In the genomic region with DNA sequence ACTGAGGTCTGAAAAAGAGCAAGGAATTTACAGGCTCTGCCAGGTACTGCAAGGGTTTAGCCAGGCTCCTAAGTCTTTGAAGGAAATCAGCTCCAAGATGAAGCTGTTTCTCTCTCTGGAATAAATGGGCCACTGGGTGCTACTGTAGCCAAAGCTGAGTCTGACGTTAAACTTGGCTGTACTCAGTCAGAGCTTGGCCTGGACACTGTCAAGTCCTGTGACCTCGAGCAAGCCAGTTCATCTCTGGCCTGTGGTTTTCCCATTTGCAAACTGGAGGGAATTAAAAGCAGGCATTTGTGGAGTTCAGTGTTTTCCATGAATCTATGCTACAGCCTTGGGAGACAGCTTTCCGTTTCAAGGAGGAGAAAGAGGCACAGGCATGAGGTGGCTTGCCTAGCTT, we compare ENCODE assay signal across 11 mouse cellular contexts.
DNase-seq lines count a peak whose midpoint lies in the region; ATAC-seq and TF ChIP-seq lines count a peak whose summit lies in the region.
"Had no signal": no experiment of that assay in that cellular context is flagged by ENCODE, and none has a peak within 500 bp of the region (broad histone marks: within the 10 kb centered on the region; RNA-seq: fewer than 3 reads in every experiment).

No protein-coding gene starts in this region.

- no peaks in the 10 kb centered on the region for H3K27me3 ChIP-seq in heart, adult 2 months (ENCODE audit: control insufficient read depth, insufficient read depth, low read length)
- peaks cover 5% of the 10 kb centered on the region; the same call in 1 of the 2 replicates for H3K27me3 ChIP-seq in heart, embryonic 10.5 days (ENCODE audit: insufficient read depth, poor library complexity, severe bottlenecking)
- H3K27me3 ChIP-seq in midbrain, embryonic 16.5 days (ENCODE audit: control insufficient read depth, insufficient read depth, low read depth, low read length) = no peaks in the 10 kb centered on the region

- no peaks in the 10 kb centered on the region for H3K79me2 ChIP-seq in heart, adult 2 months (replicated peaks; ENCODE audit: control insufficient read depth, insufficient read depth, low read length)

- 0 out of 2 replicates have a peak, but pooled peaks have one; percentile 8 for TF ChIP-seq EP300 in heart, adult 2 months (IDR thresholded peaks at IDR 0.05; ENCODE audit: insufficient read depth, low read depth, low read length)

- WGBS in heart, adult 2 months = 58% methylated on average over 3 of the region's 3 CpGs
- 67% methylated on average over 3 of the region's 3 CpGs for WGBS in heart, embryonic 10.5 days
- WGBS in midbrain, embryonic 16.5 days = 36% methylated on average over 3 of the region's 3 CpGs

- 0 out of 2 replicates have a peak, but pooled peaks have one; percentile 25 for ATAC-seq in erythroid progenitor cell, adult 5-6 weeks (replicated peaks; ENCODE audit: low FRiP score, poor library complexity, severe bottlenecking)
- no peak for ATAC-seq in midbrain, embryonic 16.5 days
- no peak for ATAC-seq in frontal cortex, adult (ENCODE audit: low TSS enrichment)
- no peak for ATAC-seq in megakaryocyte-erythroid progenitor cell, adult 5-6 weeks (replicated peaks; ENCODE audit: low FRiP score, low TSS enrichment, poor library complexity, severe bottlenecking)

- no peaks in the 10 kb centered on the region for H3K36me3 ChIP-seq in heart, adult 2 months (ENCODE audit: control insufficient read depth, insufficient read depth, low read length)
- no peaks in the 10 kb centered on the region for H3K36me3 ChIP-seq in heart, embryonic 10.5 days
- no peaks in the 10 kb centered on the region for H3K36me3 ChIP-seq in midbrain, embryonic 16.5 days (ENCODE audit: control insufficient read depth, insufficient read depth, low read length)

- no peak overlapping the region for H3K9ac ChIP-seq in heart, adult 2 months (ENCODE audit: low read depth, low read length)
- no peak overlapping the region for H3K9ac ChIP-seq in midbrain, embryonic 16.5 days (ENCODE audit: low read depth, low read length)

- H3K4me2 ChIP-seq in midbrain, embryonic 16.5 days (ENCODE audit: low read length) = no peak overlapping the region; the same call in 1 of the 2 replicates

- no peak for TF ChIP-seq CTCF in heart, adult 2 months (IDR thresholded peaks at IDR 0.05)

- no peak for TF ChIP-seq POLR2A in heart, adult 2 months (IDR thresholded peaks at IDR 0.05; ENCODE audit: insufficient read depth, low read depth, low read length)

- DNase-seq in heart, adult 2 months = peak; percentile 23 to 32
- no peak for DNase-seq in heart, embryonic 10.5 days (ENCODE audit: low spot score)
- DNase-seq in heart, postnatal 14 days = peak; percentile 31 to 32
- no peak for DNase-seq in thymus, adult 18-20 months
- DNase-seq: kidney, postnatal 25 days; lung, postnatal 4 days had no signal

- H3K27ac ChIP-seq in heart, adult 2 months = no peak overlapping the region
- H3K27ac ChIP-seq in heart, embryonic 10.5 days = no peak overlapping the region
- H3K27ac ChIP-seq in midbrain, embryonic 16.5 days (ENCODE audit: low read length) = peak overlapping the region; percentile 76
- H3K27ac ChIP-seq: stomach, postnatal 0 days had no signal

- peaks cover 2% of the 10 kb centered on the region for H3K4me1 ChIP-seq in heart, adult 2 months (ENCODE audit: control insufficient read depth, insufficient read depth, low read length)
- H3K4me1 ChIP-seq in heart, embryonic 10.5 days = peaks cover under 1% of the 10 kb centered on the region; the same call in 1 of the 2 replicates
- peaks cover 41% of the 10 kb centered on the region for H3K4me1 ChIP-seq in midbrain, embryonic 16.5 days (ENCODE audit: control insufficient read depth, insufficient read depth, low read length)

- no peaks in the 10 kb centered on the region for H3K9me3 ChIP-seq in heart, embryonic 10.5 days
- H3K9me3 ChIP-seq in midbrain, embryonic 16.5 days (replicated peaks; ENCODE audit: control insufficient read depth, low read length, poor library complexity, severe bottlenecking) = no peaks in the 10 kb centered on the region

- no peak overlapping the region for H3K4me3 ChIP-seq in heart, adult 2 months
- no peak overlapping the region for H3K4me3 ChIP-seq in heart, embryonic 10.5 days
- no peak overlapping the region for H3K4me3 ChIP-seq in midbrain, embryonic 16.5 days (ENCODE audit: low read depth, low read length)

- intact Hi-C loops in heart, adult 2 months (cut with DNase I) = no loop called here
- intact Hi-C loops in heart, postnatal 14 days (cut with DNase I) = no loop called here

Comparison
In these comparisons a context has a peak if more than half of its experiments do, and no peak if none do; other contexts are left out.
1. DNase-seq: peak in heart, adult 2 months (2 of 2) and heart, postnatal 14 days (2 of 2); none in heart, embryonic 10.5 days (single experiment) and thymus, adult 18-20 months (0 of 2).